Mouse (Mus musculus) midbrain, embryonic 13.5 days (tissue): ENCODE measurements around the gene Cd109. TPM values are rescaled to one million over a fixed set of nuclear protein-coding genes. Genes with fewer than 3 reads are reported as not detected.

Experiments used
- ATAC-seq: fragments of 200-750 bp; cut with Nextera tagmentation; 2 replicates; pipeline ENCODE4 v1.8.0; 2017; ENCODE audit warnings: mild to moderate bottlenecking, moderate TSS enrichment, moderate library complexity
- H3K27ac ChIP-seq: fragments of 300-500 bp; sonication (generic); 2 replicates; pipeline ENCODE4 v1.5.1; 2015; ENCODE audit warnings: inconsistent platforms, mild to moderate bottlenecking, moderate library complexity
- H3K27me3 ChIP-seq: fragments of 300-500 bp; sonication (generic); 2 replicates; pipeline ENCODE4 v1.6.1; 2015; ENCODE audit warnings: mild to moderate bottlenecking, inconsistent platforms
- H3K36me3 ChIP-seq: fragments of 300-500 bp; sonication (generic); 2 replicates; pipeline ENCODE4 v1.6.1; 2015; ENCODE audit warnings: mild to moderate bottlenecking, inconsistent platforms
- H3K4me1 ChIP-seq: fragments of 300-500 bp; sonication (generic); replicated peaks from 2 replicates; pipeline ENCODE4 v1.6.1; 2015; ENCODE audit warnings: inconsistent platforms
- H3K4me2 ChIP-seq: fragments of 300-500 bp; sonication (generic); replicated peaks from 2 replicates; pipeline ENCODE4 v1.6.1; 2015; ENCODE audit warnings: moderate library complexity, mild to moderate bottlenecking, inconsistent platforms
- H3K4me3 ChIP-seq: fragments of 300-500 bp; sonication (generic); replicated peaks from 2 replicates; pipeline ENCODE4 v1.5.1; 2015; ENCODE audit warnings: mild to moderate bottlenecking, inconsistent platforms
- H3K9ac ChIP-seq: fragments of 300-500 bp; sonication (generic); replicated peaks from 2 replicates; pipeline ENCODE4 v1.6.1; 2015; ENCODE audit warnings: mild to moderate bottlenecking, inconsistent platforms
- H3K9me3 ChIP-seq: fragments of 300-500 bp; sonication (generic); 2 replicates; pipeline ENCODE4 v1.6.1; 2016; ENCODE audit warnings: mild to moderate bottlenecking, inconsistent platforms
- WGBS: fragments of 180-500 bp; shearing (Covaris S2); methylation state at CpG from one replicate; pipeline ENCODE4 v1.1.7; 2015; 5-methylcytosine and 5-hydroxymethylcytosine counted together
- polyA plus RNA-seq: library from polyadenylated mRNA; unstranded; fragments of >200 nt; fragmentation: Nextera tagmentation; extraction: Ambion mirVana; gene quantifications from 2 replicates; pipeline ENCODE4 v1.2.1, GENCODE M21; 2015

Gene Cd109
- polyA plus RNA-seq, 1 experiment from 2014 or later: 1.4 TPM

DNA sequence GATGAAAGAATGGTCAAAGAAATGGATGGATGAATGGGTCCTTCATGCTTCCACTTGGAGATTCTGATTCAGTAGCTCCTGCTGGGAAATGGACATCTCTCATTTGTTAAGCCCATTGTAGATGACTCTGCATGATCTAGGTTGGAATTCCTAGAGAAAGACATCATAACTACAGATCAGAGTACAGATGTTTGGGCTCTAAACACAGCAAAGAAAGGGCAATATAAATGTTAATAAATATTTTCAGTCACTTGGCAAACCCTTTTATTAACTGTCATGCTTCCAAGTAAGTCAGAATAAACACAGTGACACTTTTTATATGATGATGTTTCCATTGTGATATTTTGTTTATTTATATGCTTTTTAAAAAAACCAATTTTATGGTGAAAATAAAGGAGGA, 34.1 kb downstream of the Cd109 start:
- Histone ChIP-seq H3K27me3 (no peaks in the 10 kb centered on the region), H3K4me2 (no peak overlapping the region), H3K4me3 (no peak overlapping the region), H3K27ac (no peak overlapping the region), H3K9ac (no peak overlapping the region), H3K36me3 (no peaks in the 10 kb centered on the region), H3K4me1 (no peaks in the 10 kb centered on the region), H3K9me3 (no peaks in the 10 kb centered on the region)
- ATAC-seq: no peak

DNA sequence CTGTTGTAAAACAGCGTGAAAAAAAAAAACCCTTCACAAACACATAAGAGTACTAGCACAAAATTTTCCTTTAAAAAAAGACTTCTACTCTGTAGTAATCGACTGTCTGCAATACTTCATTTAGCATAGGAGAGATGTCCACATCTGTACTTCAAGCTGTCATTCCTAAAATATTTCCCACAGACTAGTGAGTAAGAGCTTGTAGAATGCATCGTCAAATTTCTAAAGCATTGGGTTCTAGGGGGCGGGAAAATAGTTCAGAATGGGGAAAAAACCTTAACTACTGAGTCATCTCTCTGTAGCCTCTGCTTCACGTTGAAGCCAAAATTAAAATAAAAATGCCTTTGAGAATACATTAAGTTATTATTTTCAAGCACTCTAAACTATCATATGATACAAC, 42.2 kb downstream of the Cd109 start:
- WGBS: 90% methylated on average over 5 of the region's 5 CpGs
- ATAC-seq: no peak

GRCm38 (mm10) chr9:78671446-78671985, 56.2 kb downstream of the Cd109 start:
- Histone ChIP-seq H3K27ac (no peak overlapping the region), H3K4me2 (no peak overlapping the region), H3K36me3 (no peaks in the 10 kb centered on the region), H3K9me3 (no peaks in the 10 kb centered on the region), H3K27me3 (no peaks in the 10 kb centered on the region), H3K4me1 (no peaks in the 10 kb centered on the region), H3K9ac (no peak overlapping the region), H3K4me3 (no peak overlapping the region)
- no peak for ATAC-seq
- WGBS: 85% methylated on average over 13 of the region's 13 CpGs

More for the DNA sequence above, 42.2 kb downstream of the Cd109 start:
- Histone ChIP-seq H3K27me3 (no peaks in the 10 kb centered on the region), H3K9me3 (no peaks in the 10 kb centered on the region), H3K4me2 (no peak overlapping the region), H3K27ac (no peak overlapping the region), H3K4me3 (no peak overlapping the region), H3K4me1 (no peaks in the 10 kb centered on the region), H3K9ac (no peak overlapping the region), H3K36me3 (no peaks in the 10 kb centered on the region)

DNA sequence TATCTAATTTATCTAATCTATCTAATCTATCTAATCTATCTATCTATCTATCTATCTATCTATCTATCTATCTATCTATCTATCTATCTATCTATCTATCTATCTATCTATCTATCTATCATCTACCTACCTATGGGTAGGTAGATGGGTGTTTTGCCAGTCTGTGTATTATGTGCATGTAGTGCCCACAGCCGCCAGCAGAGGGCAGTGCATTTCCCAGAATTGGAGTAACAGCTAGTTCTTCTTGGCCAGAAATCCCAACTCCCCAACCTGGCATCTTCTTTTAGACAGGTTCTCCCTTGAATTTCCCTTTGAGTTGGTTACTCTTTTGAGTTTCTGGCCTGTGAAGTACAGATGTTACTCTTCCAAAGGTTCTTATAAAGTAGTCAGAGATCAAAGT, 85.3 kb downstream of the Cd109 start:
- Histone ChIP-seq H3K36me3 (no peaks in the 10 kb centered on the region), H3K9ac (no peak overlapping the region), H3K4me2 (no peak overlapping the region), H3K4me3 (no peak overlapping the region), H3K27me3 (no peaks in the 10 kb centered on the region), H3K9me3 (peaks cover 4% of the 10 kb centered on the region; the same call in 1 of the 2 replicates), H3K27ac (no peak overlapping the region), H3K4me1 (no peaks in the 10 kb centered on the region)
- 0% methylated on average over 1 of the region's 1 CpGs for WGBS
- ATAC-seq: no peak

GRCm38 (mm10) chr9:78702509-78703239, 87.3 kb downstream of the Cd109 start:
- no peaks in the 10 kb centered on the region for H3K27me3 ChIP-seq
- H3K27ac ChIP-seq: no peak overlapping the region
- H3K4me1 ChIP-seq: no peaks in the 10 kb centered on the region
- no peak overlapping the region for H3K4me3 ChIP-seq
- H3K36me3 ChIP-seq: no peaks in the 10 kb centered on the region
- no peak overlapping the region for H3K9ac ChIP-seq
- H3K9me3 ChIP-seq: peaks cover 8% of the 10 kb centered on the region; the same call in 1 of the 2 replicates
- no peak for ATAC-seq
- WGBS: 93% methylated on average over 12 of the region's 12 CpGs
- no peak overlapping the region for H3K4me2 ChIP-seq

GRCm38 (mm10) chr9:78720888-78721798, 105.8 kb downstream of the Cd109 start:
- Histone ChIP-seq H3K9me3 (no peaks in the 10 kb centered on the region), H3K4me3 (no peak overlapping the region), H3K4me2 (no peak overlapping the region), H3K27ac (no peak overlapping the region), H3K4me1 (no peaks in the 10 kb centered on the region), H3K9ac (no peak overlapping the region), H3K27me3 (no peaks in the 10 kb centered on the region), H3K36me3 (no peaks in the 10 kb centered on the region)
- ATAC-seq: no peak
- WGBS: 84% methylated on average over 6 of the region's 6 CpGs

GRCm38 (mm10) chr9:78731931-78732330, 116.6 kb downstream of the Cd109 start:
- H3K4me1 ChIP-seq: no peaks in the 10 kb centered on the region
- 66% methylated on average over 6 of the region's 6 CpGs for WGBS
- no peaks in the 10 kb centered on the region for H3K27me3 ChIP-seq
- ATAC-seq: no peak
- no peaks in the 10 kb centered on the region for H3K9me3 ChIP-seq
- no peak overlapping the region for H3K27ac ChIP-seq
- H3K9ac ChIP-seq: no peak overlapping the region
- H3K36me3 ChIP-seq: no peaks in the 10 kb centered on the region
- no peak overlapping the region for H3K4me3 ChIP-seq
- H3K4me2 ChIP-seq: no peak overlapping the region

DNA sequence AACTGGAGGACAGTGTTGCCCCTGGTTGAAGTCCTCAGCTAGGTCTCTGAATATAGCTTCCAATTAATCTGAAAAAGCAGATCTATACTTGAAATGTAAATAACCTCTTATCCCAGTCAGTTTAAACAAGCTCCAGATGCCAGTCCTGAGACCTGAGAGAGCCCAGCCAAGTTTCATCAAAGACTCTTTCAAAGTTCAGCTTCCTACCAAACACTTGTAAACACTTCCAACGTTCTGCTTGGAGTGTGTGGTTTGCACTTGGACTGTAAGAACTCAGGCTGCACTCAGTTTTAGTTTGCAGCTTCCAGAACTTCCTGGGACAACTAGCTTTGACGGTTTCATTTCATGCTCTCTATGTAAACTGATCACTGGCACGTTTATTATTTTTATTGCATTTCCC, 120.2 kb downstream of the Cd109 start:
- no peaks in the 10 kb centered on the region for H3K4me1 ChIP-seq
- H3K4me2 ChIP-seq: no peak overlapping the region
- no peak overlapping the region for H3K9ac ChIP-seq
- no peaks in the 10 kb centered on the region for H3K36me3 ChIP-seq
- ATAC-seq: no peak
- WGBS: 72% methylated on average over 3 of the region's 3 CpGs
- H3K9me3 ChIP-seq: no peaks in the 10 kb centered on the region
- H3K4me3 ChIP-seq: no peak overlapping the region
- no peak overlapping the region for H3K27ac ChIP-seq
- no peaks in the 10 kb centered on the region for H3K27me3 ChIP-seq

- Histone ChIP-seq H3K27ac (no peak overlapping the region), H3K27me3 (no peaks in the 10 kb centered on the region), H3K4me1 (no peaks in the 10 kb centered on the region), H3K36me3 (no peaks in the 10 kb centered on the region), H3K9ac (no peak overlapping the region), H3K4me2 (no peak overlapping the region), H3K9me3 (no peaks in the 10 kb centered on the region), H3K4me3 (no peak overlapping the region)
- WGBS: 39% methylated on average over 3 of the region's 3 CpGs
- ATAC-seq: no peak
These were observed 126.7 kb downstream of the Cd109 start for GRCm38 (mm10) chr9:78742012-78742411.

DNA sequence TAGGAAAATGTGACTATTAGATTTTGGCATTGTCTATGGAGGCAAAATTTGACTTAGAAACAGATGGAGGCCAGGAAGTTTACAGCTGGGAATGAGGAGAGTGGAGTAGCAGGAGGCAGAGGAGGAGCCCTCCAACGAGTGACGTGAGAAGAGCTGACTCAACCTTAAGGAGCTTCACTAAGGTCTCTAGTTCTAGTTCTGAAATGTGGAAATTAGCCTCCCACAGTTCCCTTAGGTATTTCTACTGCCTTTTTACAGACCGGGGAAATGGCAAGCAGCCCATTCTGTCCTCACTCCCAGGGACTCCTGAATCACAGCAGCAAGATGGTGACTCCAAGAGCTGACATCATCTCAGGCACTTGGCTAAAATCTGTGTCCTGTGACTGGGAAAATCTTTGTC, 134.9 kb downstream of the Cd109 start:
- no peaks in the 10 kb centered on the region for H3K27me3 ChIP-seq
- ATAC-seq: no peak
- no peak overlapping the region for H3K4me2 ChIP-seq
- no peak overlapping the region for H3K4me3 ChIP-seq
- H3K36me3 ChIP-seq: no peaks in the 10 kb centered on the region
- WGBS: 81% methylated on average over 3 of the region's 3 CpGs
- no peak overlapping the region for H3K9ac ChIP-seq
- H3K4me1 ChIP-seq: no peaks in the 10 kb centered on the region
- no peaks in the 10 kb centered on the region for H3K9me3 ChIP-seq
- no peak overlapping the region for H3K27ac ChIP-seq
